Mouse (Mus musculus) myocyte (in vitro differentiated cells): ENCODE data around the gene Dchs2.

Source experiments
- POLR2A ChIP-seq: IDR thresholded peaks from one replicate; pipeline ENCODE4 v1.6.1; 2011; ENCODE audit warnings: low read depth, mild to moderate bottlenecking, control low read depth, moderate library complexity; ENCODE audit not compliant: insufficient read length
- SRF ChIP-seq: IDR thresholded peaks from one replicate; pipeline ENCODE4 v1.6.1; 2011; ENCODE audit warnings: low read depth; ENCODE audit not compliant: control insufficient read depth, insufficient read length
- TCF12 ChIP-seq: IDR thresholded peaks from one replicate; pipeline ENCODE4 v1.6.1; 2011; ENCODE audit warnings: mild to moderate bottlenecking, control low read depth; ENCODE audit not compliant: poor library complexity, insufficient read depth, severe bottlenecking
- TCF3 ChIP-seq: IDR thresholded peaks from one replicate; pipeline ENCODE4 v1.6.1; 2011; ENCODE audit warnings: low read depth, control low read depth; ENCODE audit not compliant: insufficient read length
- USF1 ChIP-seq: IDR thresholded peaks from one replicate; pipeline ENCODE4 v1.6.1; 2011; ENCODE audit warnings: low read depth, mild to moderate bottlenecking, control low read depth, moderate library complexity

GRCm38 (mm10) chr3:83283882-83284281 is 156.1 kb downstream of the Dchs2 start:
- no peak for TF ChIP-seq POLR2A
- TF ChIP-seq SRF: no peak
- no peak for TF ChIP-seq USF1
- TF ChIP-seq TCF3: no peak
- no peak for TF ChIP-seq TCF12
